Mouse (Mus musculus): ENCODE measurements around the gene Pard3b. TPM values are rescaled to one million over a fixed set of nuclear protein-coding genes. Genes with fewer than 3 reads are reported as not detected.

The Pard3b gene
- total and polyA plus RNA-seq, 3 experiments: 0.30 to 0.75 (median 0.63) TPM

DNA sequence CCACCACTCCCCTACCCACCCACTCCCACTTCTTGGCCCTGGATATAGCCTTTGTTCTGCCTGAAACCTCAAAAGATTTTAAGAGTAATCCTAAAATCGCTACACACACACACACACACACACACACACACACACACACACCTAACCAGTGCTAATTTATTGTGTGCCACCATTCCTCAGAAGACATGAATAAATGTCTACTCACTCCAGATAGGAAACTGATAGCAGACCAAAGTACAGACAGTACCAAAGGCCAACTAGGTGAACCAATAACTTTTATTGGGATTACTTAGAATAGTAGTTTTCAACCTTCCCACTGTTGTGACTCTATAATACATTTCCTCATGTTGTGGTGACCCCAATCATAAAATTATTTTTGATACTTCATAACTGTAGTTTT is 483.8 kb downstream of the Pard3b start:
- Histone ChIP-seq H3K27ac (ENCODE audit: insufficient read depth, low read depth) (no peak overlapping the region), H3K27me3 (replicated peaks) (no peaks in the 10 kb centered on the region), H3K36me3 (replicated peaks in 1 of 2; ENCODE audit: control insufficient read depth in 1 of 2, insufficient read depth in 1 of 2, low read length in 1 of 2) (no peaks in the 10 kb centered on the region), H3K9ac (ENCODE audit: insufficient read depth, low read depth) (no peak overlapping the region), H3K4me3 (replicated peaks in 1 of 3; ENCODE audit: low read depth in 2 of 3, low read length in 2 of 3, poor library complexity in 1 of 3) (no peak overlapping the region), H3K4me2 (ENCODE audit: insufficient read depth, low read depth, poor library complexity, severe bottlenecking) (no peak overlapping the region), H3K79me2 (replicated peaks; ENCODE audit: control insufficient read depth, extremely low read depth, insufficient read depth, poor library complexity, severe bottlenecking) (no peaks in the 10 kb centered on the region), H3K9me3 (replicated peaks; ENCODE audit: low read length) (no peaks in the 10 kb centered on the region), H3K4me1 (ENCODE audit: control insufficient read depth in 1 of 2, insufficient read depth in 2 of 2) (no peaks in the 10 kb centered on the region)
- no peak for DNase-seq (ENCODE audit: extremely low read depth)
- TF ChIP-seq RAD21 (IDR thresholded peaks at IDR 0.05; ENCODE audit: low read depth, low read length): no peak
- TF ChIP-seq ZKSCAN1 (IDR thresholded peaks at IDR 0.05; ENCODE audit: borderline replicate concordance, low read depth, low read length): no peak
- no peak for TF ChIP-seq SMC3 (IDR thresholded peaks at IDR 0.05; ENCODE audit: low read depth, low read length)
- no peak for TF ChIP-seq MYC (IDR thresholded peaks at IDR 0.05; ENCODE audit: low read depth, low read length)
- no peak for TF ChIP-seq IRF4 (IDR thresholded peaks at IDR 0.05; ENCODE audit: low read depth, low read length)
- dilution Hi-C loops (cut with MboI; ENCODE audit: extremely low pct_ligation_motif_present, extremely low pct_unique_long_range_greater_than_20kb, low sequenced_read_pairs): no loop called here
- in situ Hi-C loops (cut with MboI; ENCODE audit: low pct_ligation_motif_present, low pct_unique_long_range_greater_than_20kb, low sequenced_read_pairs): no loop called here

DNA sequence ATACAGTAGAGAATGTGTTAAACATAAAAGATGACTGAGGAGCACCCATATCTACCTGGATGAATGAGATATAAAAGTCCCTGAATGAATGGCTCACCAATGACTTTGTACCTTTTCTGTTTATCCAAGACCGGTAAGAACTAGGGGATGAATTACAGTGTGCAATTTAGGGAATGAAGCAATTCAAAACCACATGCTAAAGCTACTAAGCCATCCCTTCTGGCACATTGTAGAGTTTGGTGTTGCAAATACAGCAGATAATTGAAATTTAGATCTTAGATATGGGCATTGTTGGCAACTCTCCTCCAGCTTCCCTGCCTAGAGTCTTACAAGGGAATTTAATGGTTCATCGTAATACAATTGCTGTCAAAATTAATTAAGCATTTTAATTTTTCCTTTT is 490.6 kb downstream of the Pard3b start:
- H3K9me3 ChIP-seq (replicated peaks; ENCODE audit: low read length): no peaks in the 10 kb centered on the region
- TF ChIP-seq NRF1 (IDR thresholded peaks at IDR 0.05; ENCODE audit: low read depth, low read length): no peak
- TF ChIP-seq USF1 (IDR thresholded peaks at IDR 0.05; ENCODE audit: low read depth, low read length): no peak
- TF ChIP-seq POLR2A (IDR thresholded peaks at IDR 0.05; ENCODE audit: low read depth, low read length): no peak
- TF ChIP-seq ZNF384 (IDR thresholded peaks at IDR 0.05; ENCODE audit: low read depth, low read length): no peak
- TF ChIP-seq UBTF (IDR thresholded peaks at IDR 0.05; ENCODE audit: low read depth, low read length): no peak
- no peak for TF ChIP-seq IRF4 (IDR thresholded peaks at IDR 0.05; ENCODE audit: low read depth, low read length)
- no peak for TF ChIP-seq NELFE (IDR thresholded peaks at IDR 0.05; ENCODE audit: low read depth, low read length)
- TF ChIP-seq ZC3H11A (IDR thresholded peaks at IDR 0.05; ENCODE audit: low read depth, low read length): no peak
- TF ChIP-seq EP300 (IDR thresholded peaks at IDR 0.05; ENCODE audit: low read length): no peak
- TF ChIP-seq CHD2 (IDR thresholded peaks at IDR 0.05; ENCODE audit: low read length): no peak
- TF ChIP-seq ZKSCAN1 (IDR thresholded peaks at IDR 0.05; ENCODE audit: borderline replicate concordance, low read depth, low read length): no peak
- in situ Hi-C loops (cut with MboI; ENCODE audit: low pct_ligation_motif_present, low pct_unique_long_range_greater_than_20kb, low sequenced_read_pairs): no loop called here
- H3K36me3 ChIP-seq (replicated peaks in 1 of 2; ENCODE audit: control insufficient read depth in 1 of 2, insufficient read depth in 1 of 2, low read length in 1 of 2): no peaks in the 10 kb centered on the region
- no peaks in the 10 kb centered on the region for H3K4me1 ChIP-seq (ENCODE audit: control insufficient read depth in 1 of 2, insufficient read depth in 2 of 2)
- no peak overlapping the region for H3K4me3 ChIP-seq (replicated peaks in 1 of 3; ENCODE audit: low read depth in 2 of 3, low read length in 2 of 3, poor library complexity in 1 of 3)
- H3K27me3 ChIP-seq (replicated peaks): no peaks in the 10 kb centered on the region
- dilution Hi-C loops (cut with MboI; ENCODE audit: extremely low pct_ligation_motif_present, extremely low pct_unique_long_range_greater_than_20kb, low sequenced_read_pairs): no loop called here
- DNase-seq (ENCODE audit: extremely low read depth): no peak
- H3K9ac ChIP-seq (ENCODE audit: insufficient read depth, low read depth): no peak overlapping the region
- no peaks in the 10 kb centered on the region for H3K79me2 ChIP-seq (replicated peaks; ENCODE audit: control insufficient read depth, extremely low read depth, insufficient read depth, poor library complexity, severe bottlenecking)
- no peak overlapping the region for H3K27ac ChIP-seq (ENCODE audit: insufficient read depth, low read depth)
- no peak overlapping the region for H3K4me2 ChIP-seq (ENCODE audit: insufficient read depth, low read depth, poor library complexity, severe bottlenecking)

DNA sequence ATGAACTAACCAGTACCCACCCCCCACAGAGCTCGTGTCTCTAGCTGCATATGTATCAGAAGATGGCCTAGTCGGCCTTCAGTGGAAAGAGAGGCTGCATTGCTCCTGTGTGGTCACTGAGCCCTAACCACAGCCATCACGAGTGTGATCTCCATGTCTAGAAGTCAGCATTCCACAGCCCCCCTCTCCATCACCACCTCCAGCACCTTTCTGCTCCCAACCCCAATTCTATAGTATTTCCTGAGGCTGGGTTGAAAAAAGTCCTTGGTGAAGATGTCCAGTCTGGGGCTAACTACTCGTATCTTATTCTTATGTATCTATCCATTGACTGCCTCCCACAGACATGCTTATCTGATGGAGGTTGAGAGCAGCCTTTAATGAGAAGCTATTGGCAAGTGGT is 509.5 kb downstream of the Pard3b start:
- H3K27ac ChIP-seq (ENCODE audit: insufficient read depth, low read depth): no peak overlapping the region

More for the DNA sequence above, 509.5 kb downstream of the Pard3b start:
- Histone ChIP-seq H3K36me3 (replicated peaks in 1 of 2; ENCODE audit: control insufficient read depth in 1 of 2, insufficient read depth in 1 of 2, low read length in 1 of 2) (no peaks in the 10 kb centered on the region), H3K79me2 (replicated peaks; ENCODE audit: control insufficient read depth, extremely low read depth, insufficient read depth, poor library complexity, severe bottlenecking) (no peaks in the 10 kb centered on the region), H3K4me3 (replicated peaks in 1 of 3; ENCODE audit: low read depth in 2 of 3, low read length in 2 of 3, poor library complexity in 1 of 3) (no peak overlapping the region), H3K9me3 (replicated peaks; ENCODE audit: low read length) (no peaks in the 10 kb centered on the region), H3K9ac (ENCODE audit: insufficient read depth, low read depth) (no peak overlapping the region), H3K4me2 (ENCODE audit: insufficient read depth, low read depth, poor library complexity, severe bottlenecking) (no peak overlapping the region), H3K27me3 (replicated peaks) (no peaks in the 10 kb centered on the region), H3K4me1 (ENCODE audit: control insufficient read depth in 1 of 2, insufficient read depth in 2 of 2) (no peaks in the 10 kb centered on the region)
- TF ChIP-seq SMC3 (IDR thresholded peaks at IDR 0.05; ENCODE audit: low read depth, low read length): no peak
- no peak for TF ChIP-seq CTCF (conservative IDR thresholded peaks at IDR 0.05 in 1 of 2, IDR thresholded peaks at IDR 0.05 in 1 of 2; ENCODE audit: low read depth in 2 of 2, low read length in 2 of 2)
- no peak for TF ChIP-seq POLR2AphosphoS2 (IDR thresholded peaks at IDR 0.05; ENCODE audit: low read depth, low read length)
- no peak for TF ChIP-seq JUND (conservative IDR thresholded peaks at IDR 0.05; ENCODE audit: low read depth, low read length)
- no peak for TF ChIP-seq RCOR1 (conservative IDR thresholded peaks at IDR 0.05; ENCODE audit: low read depth, low read length)
- no peak for TF ChIP-seq MXI1 (IDR thresholded peaks at IDR 0.05; ENCODE audit: low read depth, low read length)
- no peak for TF ChIP-seq NELFE (IDR thresholded peaks at IDR 0.05; ENCODE audit: low read depth, low read length)
- no peak for TF ChIP-seq BHLHE40 (IDR thresholded peaks at IDR 0.05; ENCODE audit: low read depth, low read length)
- no peak for TF ChIP-seq ZKSCAN1 (IDR thresholded peaks at IDR 0.05; ENCODE audit: borderline replicate concordance, low read depth, low read length)
- no peak for TF ChIP-seq POLR2A (IDR thresholded peaks at IDR 0.05; ENCODE audit: low read depth, low read length)
- no peak for TF ChIP-seq MAFK (IDR thresholded peaks at IDR 0.05; ENCODE audit: insufficient replicate concordance, low read length)
- TF ChIP-seq MEF2A (IDR thresholded peaks at IDR 0.05; ENCODE audit: borderline replicate concordance, low read depth, low read length): no peak
- no peak for TF ChIP-seq IRF4 (IDR thresholded peaks at IDR 0.05; ENCODE audit: low read depth, low read length)
- TF ChIP-seq ELF1 (IDR thresholded peaks at IDR 0.05; ENCODE audit: low read depth, low read length): no peak
- no peak for TF ChIP-seq SIN3A (IDR thresholded peaks at IDR 0.05; ENCODE audit: low read length)
- TF ChIP-seq UBTF (IDR thresholded peaks at IDR 0.05; ENCODE audit: low read depth, low read length): no peak
- no peak for TF ChIP-seq RAD21 (IDR thresholded peaks at IDR 0.05; ENCODE audit: low read depth, low read length)
- no peak for TF ChIP-seq JUN (IDR thresholded peaks at IDR 0.05; ENCODE audit: insufficient read depth, low read depth, low read length)
- no peak for DNase-seq (ENCODE audit: extremely low read depth)
- in situ Hi-C loops (cut with MboI; ENCODE audit: low pct_ligation_motif_present, low pct_unique_long_range_greater_than_20kb, low sequenced_read_pairs) (no loop called here), dilution Hi-C loops (cut with MboI; ENCODE audit: extremely low pct_ligation_motif_present, extremely low pct_unique_long_range_greater_than_20kb, low sequenced_read_pairs) (no loop called here)
